8 mouse cellular contexts compared by ENCODE assay signal in the genomic region with DNA sequence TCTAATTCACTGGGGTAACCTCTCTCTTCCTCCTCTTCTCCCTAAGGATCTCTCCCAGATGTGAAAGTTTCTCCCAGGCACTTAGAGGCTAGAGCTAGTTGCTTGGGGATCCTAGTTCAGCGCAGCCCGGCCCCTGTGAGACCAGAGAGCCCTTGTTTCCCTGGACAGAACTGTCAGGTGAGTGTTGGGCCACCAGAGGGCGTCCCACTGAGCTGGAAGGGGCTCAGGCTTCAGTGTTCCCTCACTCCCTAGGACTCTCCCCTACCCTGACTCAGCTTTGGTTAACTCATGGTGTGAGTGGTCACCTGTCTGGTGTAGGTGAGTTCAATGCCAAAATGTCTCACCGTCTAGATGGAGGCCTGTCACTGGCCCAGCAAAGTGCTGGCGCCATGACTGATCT. TPM values are rescaled to one million over a fixed set of nuclear protein-coding genes. Genes with fewer than 3 reads are reported as not detected.
DNase-seq lines count a peak whose midpoint lies in the region; ATAC-seq and TF ChIP-seq lines count a peak whose summit lies in the region.

A gene (plus strand): TSS at position 113 of the 400 bp plus-strand sequence.

- intact Hi-C loops in heart, postnatal 36 days (cut with DNase I) = no loop called here

- no peak within 1 kb of the TSS for H3K4me2 ChIP-seq in kidney, postnatal 0 days (ENCODE audit: low read length)

- no peak within 1 kb of the TSS for H3K4me3 ChIP-seq in kidney, postnatal 0 days (replicated peaks; ENCODE audit: low read depth, low read length)
- H3K4me3 ChIP-seq in MEL (ENCODE audit: control insufficient read depth in 1 of 2, insufficient read depth in 1 of 2, low read depth in 2 of 2, low read length in 2 of 2) = no peak within 1 kb of the TSS
- H3K4me3 ChIP-seq in embryonic fibroblast, embryonic 13.5 days (ENCODE audit: insufficient read depth, low read length) = no peak within 1 kb of the TSS
- H3K4me3 ChIP-seq in liver, adult 2 months (ENCODE audit: insufficient read depth, low read depth, low read length) = no peak within 1 kb of the TSS

- no peak within 1 kb of the TSS for H3K9ac ChIP-seq in kidney, postnatal 0 days (ENCODE audit: low read depth, low read length)
- H3K9ac ChIP-seq in MEL (ENCODE audit: control insufficient read depth, low read depth, low read length, poor library complexity, severe bottlenecking) = no peak within 1 kb of the TSS
- no peak within 1 kb of the TSS for H3K9ac ChIP-seq in liver, adult 2 months (ENCODE audit: low read depth, low read length)

- no peak within 1 kb of the TSS for H3K27ac ChIP-seq in kidney, postnatal 0 days
- H3K27ac ChIP-seq in MEL (ENCODE audit: control insufficient read depth, low read depth, low read length) = no peak within 1 kb of the TSS
- no peak within 1 kb of the TSS for H3K27ac ChIP-seq in embryonic fibroblast, embryonic 13.5 days (ENCODE audit: insufficient read depth, low read length)
- H3K27ac ChIP-seq in liver, adult 2 months (replicated peaks; ENCODE audit: insufficient read depth, low read depth, low read length) = no peak within 1 kb of the TSS

- H3K27me3 ChIP-seq in kidney, postnatal 0 days (ENCODE audit: insufficient read depth, low read length) = no peaks in the 10 kb centered on the region
- H3K27me3 ChIP-seq in MEL (ENCODE audit: control insufficient read depth in 1 of 2, insufficient read depth in 2 of 2, low read length in 2 of 2) = no peaks in the 10 kb centered on the region
- no peaks in the 10 kb centered on the region for H3K27me3 ChIP-seq in liver, adult 2 months (ENCODE audit: control insufficient read depth, insufficient read depth, low read length)

- H3K4me1 ChIP-seq in kidney, postnatal 0 days (replicated peaks; ENCODE audit: insufficient read depth, low read length) = no peaks in the 10 kb centered on the region
- no peaks in the 10 kb centered on the region for H3K4me1 ChIP-seq in MEL (ENCODE audit: control insufficient read depth in 1 of 2, insufficient read depth in 2 of 2, low read length in 2 of 2)
- H3K4me1 ChIP-seq in embryonic fibroblast, embryonic 13.5 days (ENCODE audit: control insufficient read depth, insufficient read depth, low read length) = no peaks in the 10 kb centered on the region
- H3K4me1 ChIP-seq in liver, adult 2 months (ENCODE audit: control insufficient read depth, insufficient read depth, low read length) = peaks cover 2% of the 10 kb centered on the region; the same call in 1 of the 2 replicates

- WGBS in kidney, postnatal 0 days = 75% methylated on average over 5 of the region's 5 CpGs
- WGBS in liver, adult 2 months = 82% methylated on average over 5 of the region's 5 CpGs

- peak; percentile 43 for DNase-seq in kidney, postnatal 0 days (ENCODE audit: low spot score)
- DNase-seq in kidney, postnatal 14 days = no peak
- peak; percentile 57 for DNase-seq in MEL (ENCODE audit: low read depth, low spot score)
- no peak for DNase-seq in heart, postnatal 36 days
- DNase-seq in liver, adult 2 months (ENCODE audit: extremely low read depth, low read depth, low spot score) = no peak
- no peak for DNase-seq in thymus, postnatal 25 days

- peak; percentile 35 for TF ChIP-seq RAD21 in MEL (IDR thresholded peaks at IDR 0.05; ENCODE audit: low read depth, low read length)

- peak; percentile 67 for TF ChIP-seq CTCF in kidney, postnatal 0 days (IDR thresholded peaks at IDR 0.05; ENCODE audit: low read depth)
- peak; percentile 70 to 81 (median 70) for TF ChIP-seq CTCF in MEL (IDR thresholded peaks at IDR 0.05 in 2 of 3, conservative IDR thresholded peaks at IDR 0.05 in 1 of 3; ENCODE audit: control insufficient read depth in 1 of 3, insufficient read depth in 1 of 3, low read depth in 2 of 3, low read length in 3 of 3, poor library complexity in 1 of 3, severe bottlenecking in 1 of 3)
- TF ChIP-seq CTCF in embryonic fibroblast, embryonic 13.5 days (IDR thresholded peaks at IDR 0.05; ENCODE audit: borderline replicate concordance, insufficient read depth, low read length) = peak; percentile 42; the same call in 1 of the 2 replicates
- TF ChIP-seq CTCF in liver, adult 2 months (IDR thresholded peaks at IDR 0.05; ENCODE audit: low read depth, low read length) = peak; percentile 77

- no peak for TF ChIP-seq POLR2A in MEL (IDR thresholded peaks at IDR 0.05; ENCODE audit: control insufficient read depth in 1 of 2, insufficient read depth in 1 of 2, low read depth in 1 of 2, low read length in 2 of 2, poor library complexity in 1 of 2)
- TF ChIP-seq POLR2A in embryonic fibroblast, embryonic 13.5 days (IDR thresholded peaks at IDR 0.05; ENCODE audit: low read depth, low read length) = no peak
- TF ChIP-seq POLR2A in liver, adult 2 months (IDR thresholded peaks at IDR 0.05; ENCODE audit: extremely low read depth, insufficient read depth, low read length) = no peak

- H3K36me3 ChIP-seq in kidney, postnatal 0 days (ENCODE audit: insufficient read depth, low read length) = peaks cover 47% of the 10 kb centered on the region
- peaks cover 0 to 2% of the 10 kb centered on the region in 2 experiments; a peak in 2 of 4 replicates for H3K36me3 ChIP-seq in MEL (ENCODE audit: control insufficient read depth in 1 of 2, insufficient read depth in 2 of 2, low read length in 2 of 2)
- peaks cover 12% of the 10 kb centered on the region; the same call in 1 of the 2 replicates for H3K36me3 ChIP-seq in liver, adult 2 months (ENCODE audit: control insufficient read depth, insufficient read depth, low read length)

- TF ChIP-seq EP300 in MEL (IDR thresholded peaks at IDR 0.05; ENCODE audit: low read depth in 1 of 2, low read length in 2 of 2) = no peak

- no peak; the same call in 1 of the 2 replicates for ATAC-seq in kidney, postnatal 0 days (replicated peaks; ENCODE audit: low FRiP score, low read depth)
- ATAC-seq in neutrophil, adult 5-6 weeks (ENCODE audit: extremely low read depth, insufficient number of reproducible peaks, low FRiP score, poor library complexity, severe bottlenecking) = peak; percentile 8; the same call in 1 of the 2 replicates

- peaks cover 18% of the 10 kb centered on the region; the same call in 1 of the 2 replicates for H3K79me2 ChIP-seq in MEL (ENCODE audit: control insufficient read depth, insufficient read depth, low read length, poor library complexity)
- H3K79me2 ChIP-seq in liver, adult 2 months (ENCODE audit: control insufficient read depth, insufficient read depth, low read length) = peaks cover 24% of the 10 kb centered on the region

- no peaks in the 10 kb centered on the region for H3K9me3 ChIP-seq in kidney, postnatal 0 days (replicated peaks; ENCODE audit: low read length)
- no peaks in the 10 kb centered on the region for H3K9me3 ChIP-seq in MEL (replicated peaks; ENCODE audit: insufficient read depth, low read length)

TF ChIP-seq in MEL, 35 proteins besides CTCF, POLR2A, EP300 and RAD21:
- no peak for TF ChIP-seq E2F4 (IDR thresholded peaks at IDR 0.05; ENCODE audit: borderline replicate concordance, low read depth, low read length)
- TF ChIP-seq NELFE (IDR thresholded peaks at IDR 0.05; ENCODE audit: low read depth, low read length) = no peak
- TF ChIP-seq SMC3 (IDR thresholded peaks at IDR 0.05; ENCODE audit: low read depth, low read length) = peak; percentile 75
- TF ChIP-seq GATA1 (IDR thresholded peaks at IDR 0.05; ENCODE audit: low read depth, low read length) = no peak
- no peak for TF ChIP-seq POLR2AphosphoS5 (IDR thresholded peaks at IDR 0.05; ENCODE audit: borderline replicate concordance, low read depth, low read length)
- TF ChIP-seq ETS1 (IDR thresholded peaks at IDR 0.05; ENCODE audit: low read depth, low read length) = no peak
- no peak for TF ChIP-seq TCF12 (IDR thresholded peaks at IDR 0.05; ENCODE audit: low read depth, low read length)

RNA-seq across cellular contexts. Expression of the gene that starts here (rescaled TPM):
- polyA plus RNA-seq in kidney, postnatal 0 days (2015; fragmentation: Nextera tagmentation; extraction: Ambion mirVana) = 9.3 and 10.3 TPM in 2 replicates
- total RNA-seq in MEL (2012; rRNA removed) = 5.1 and 6.8 TPM in 2 replicates
- 10 to 100 TPM in 1 of 2 experiments, not detected in 1; 24.6 TPM for polyA plus RNA-seq in MEL (2012; ENCODE audit: insufficient read depth in 1 of 2, insufficient read length in 2 of 2, low read depth in 1 of 2, low replicate concordance in 2 of 2, missing spikeins in 1 of 2)
- 12.1 and 17.7 TPM in 2 replicates for polyA plus RNA-seq in embryonic fibroblast, embryonic 13.5 days (2011; ENCODE audit: insufficient read length, low read depth, missing spikeins)
- total RNA-seq in heart, postnatal 36 days (2021) = 10 to 100 TPM; 29.5 to 35.4 TPM
- total RNA-seq in liver, adult 2 months (2014; rRNA removed) = 2.7 and 4.2 TPM in 2 replicates
- polyA plus RNA-seq in liver, adult 2 months (2012; rRNA removed) = 9.3 and 14.0 TPM in 2 replicates
- 32.0 and 37.7 TPM in 2 replicates for total RNA-seq in neutrophil, adult 5-6 weeks (2017)

Comparison
In these comparisons a context has a peak if more than half of its experiments do, and no peak if none do; other contexts are left out.
1. DNase-seq: peak in kidney, postnatal 0 days (single experiment) and MEL (single experiment); none in kidney, postnatal 14 days (single experiment), heart, postnatal 36 days (0 of 2), liver, adult 2 months (single experiment) and thymus, postnatal 25 days (single experiment).
2. Peak in every context shown above with its lines, with median percentiles within 50 percentile points of each other: CTCF ChIP-seq.